Mouse (Mus musculus) mouse trophoblast stem cell (cell line): ENCODE measurements around the gene Ctnnal1.
"Not testable (repeated sequence)": the region's sequence is repeated elsewhere in the genome, so short reads cannot be mapped to it uniquely, and the experiment has no call there.

Experiments used
- in situ Hi-C, 2 experiments: fragments of 300-500 bp; cut with MseI, MboI; formaldehyde crosslinking; loops; 2 replicates in 1 of 2; 3 replicates in 1 of 2; pipeline ENCODE4 v1.15.1; 2025

Gene Ctnnal1

GRCm38 (mm10) chr4:56865003-56865511, at the start of gene Ctnnal1:
Gene Ctnnal1 (minus strand): TSS chr4:56865188.
- in situ Hi-C loops, result no loop called here

DNA sequence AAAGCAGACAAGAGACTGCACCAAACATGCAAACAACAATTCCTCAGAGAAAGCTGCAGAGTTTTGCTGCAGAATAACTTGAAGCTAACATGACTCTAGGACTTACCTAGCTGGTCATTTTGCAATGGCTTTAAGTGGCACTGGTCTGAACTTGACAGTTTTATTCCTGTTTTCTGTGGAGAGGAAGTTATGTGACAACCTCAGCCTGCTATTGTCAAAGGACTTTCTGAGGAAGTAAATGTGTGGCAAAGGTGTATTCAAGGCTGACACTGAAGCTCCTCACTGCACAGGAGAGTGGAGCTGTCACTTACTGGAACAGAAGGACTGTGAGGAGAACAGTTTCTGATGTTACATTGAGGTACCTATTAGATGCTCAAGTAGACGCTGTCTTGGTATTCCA, 49.8 kb upstream of the Ctnnal1 start:
- in situ Hi-C loops, result no loop called here

- in situ Hi-C loops, result no loop called here
These were observed 49.4 kb upstream of the Ctnnal1 start for GRCm38 (mm10) chr4:56914338-56914737.

- in situ Hi-C loops, result no loop called here
These were observed 47.5 kb upstream of the Ctnnal1 start for GRCm38 (mm10) chr4:56912382-56913001.

DNA sequence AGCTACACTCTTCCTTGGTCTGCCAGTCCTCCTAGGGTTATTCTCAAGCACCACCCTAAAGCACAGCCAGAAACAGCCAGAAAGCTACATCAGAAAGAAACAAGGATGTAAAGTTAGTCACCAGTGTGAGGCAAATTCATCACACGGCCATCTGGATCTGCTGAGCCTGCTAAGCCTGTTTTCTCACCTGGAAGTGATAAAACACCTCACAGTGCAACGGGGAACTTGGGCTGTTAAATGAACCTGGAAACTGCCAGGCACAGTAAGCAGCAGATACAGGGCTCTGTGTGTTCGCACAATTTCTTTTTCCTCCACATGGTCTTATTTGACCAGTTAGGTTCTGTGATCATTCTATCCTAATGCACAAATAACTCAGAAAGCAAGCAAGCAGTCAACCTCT, 44.6 kb upstream of the Ctnnal1 start:
- in situ Hi-C loops, result no loop called here

DNA sequence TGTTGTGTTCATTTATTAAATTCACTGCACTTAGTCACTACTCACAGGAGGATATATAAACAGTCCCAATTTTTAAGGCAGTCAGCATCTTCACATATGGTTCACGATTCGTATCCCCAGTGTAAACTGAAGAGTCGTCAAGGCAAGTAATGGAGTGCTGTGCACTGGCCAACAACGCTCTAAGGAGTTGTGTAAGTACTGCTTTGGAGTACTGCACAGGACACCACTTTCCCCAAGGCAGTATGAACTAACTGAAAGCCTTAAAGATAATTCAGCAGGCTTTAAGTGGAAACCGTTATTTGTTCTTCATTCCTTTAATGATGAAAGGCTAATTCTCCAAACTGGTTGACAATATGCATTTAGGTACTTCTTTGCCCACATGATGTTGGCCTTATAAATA, 42.7 kb upstream of the Ctnnal1 start:
- in situ Hi-C loops, result no loop called here

GRCm38 (mm10) chr4:56906926-56907325, 41.9 kb upstream of the Ctnnal1 start:
- in situ Hi-C loops, result no loop called here

DNA sequence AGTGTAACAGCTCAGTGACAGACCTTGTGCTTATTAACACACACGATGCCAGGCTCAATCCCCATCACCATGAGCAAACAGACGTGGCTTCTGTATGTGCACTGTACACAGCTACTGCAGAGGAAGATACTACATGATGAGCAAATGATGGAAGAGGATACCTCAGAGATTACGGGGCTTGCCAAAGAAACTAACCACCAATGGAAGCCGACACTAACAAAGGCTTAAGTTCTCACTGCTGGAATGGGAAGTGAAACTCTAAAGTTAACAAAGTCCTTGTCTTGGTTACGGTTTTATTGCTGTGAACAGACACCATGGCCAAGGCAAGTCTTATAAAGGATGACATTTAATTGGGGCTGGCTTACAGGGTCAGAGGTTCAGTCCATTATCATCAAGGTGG, 40.5 kb upstream of the Ctnnal1 start:
- in situ Hi-C loops, result no loop called here

- in situ Hi-C loops, result no loop called here
These were observed 36.7 kb upstream of the Ctnnal1 start for GRCm38 (mm10) chr4:56901671-56902070.

DNA sequence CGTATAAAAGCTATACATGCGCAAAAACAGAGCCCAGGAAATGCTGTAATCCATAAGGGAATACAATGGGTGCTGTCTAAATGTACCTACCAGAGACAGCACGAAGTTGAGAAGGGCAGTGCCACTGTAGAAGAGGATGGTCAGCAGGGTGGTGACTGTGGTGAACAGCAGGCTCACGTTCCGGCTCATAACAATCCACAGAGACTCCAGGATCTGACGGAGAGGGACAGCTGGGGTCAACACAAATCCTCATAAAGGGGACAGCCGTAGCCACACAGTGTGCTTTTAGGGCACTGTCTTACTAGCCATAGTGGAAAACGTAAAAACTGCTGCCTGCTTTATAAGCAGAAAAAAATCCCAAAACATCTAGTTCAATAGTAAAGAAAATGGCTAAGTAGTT, 34.2 kb upstream of the Ctnnal1 start:
- in situ Hi-C loops, result no loop called here

DNA sequence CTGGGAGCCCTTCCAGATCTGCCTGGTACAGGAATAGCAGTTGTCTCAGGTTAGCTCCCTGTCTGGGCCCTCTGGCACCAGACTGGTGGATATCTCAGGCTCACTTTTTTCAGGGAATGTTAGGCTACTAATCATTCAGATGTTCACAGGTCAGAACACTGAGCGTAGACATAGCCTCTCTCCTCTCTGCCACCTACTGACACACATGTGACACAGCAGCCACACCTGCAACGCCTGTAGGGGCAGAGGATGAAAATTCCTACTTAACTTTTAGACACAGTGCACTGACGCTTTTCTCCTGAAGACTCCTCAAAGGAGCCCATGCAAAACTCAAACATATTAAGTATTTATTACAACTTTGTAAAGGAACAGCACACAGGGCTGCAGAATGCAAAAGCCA, 32.5 kb upstream of the Ctnnal1 start:
- in situ Hi-C loops, result no loop called here

DNA sequence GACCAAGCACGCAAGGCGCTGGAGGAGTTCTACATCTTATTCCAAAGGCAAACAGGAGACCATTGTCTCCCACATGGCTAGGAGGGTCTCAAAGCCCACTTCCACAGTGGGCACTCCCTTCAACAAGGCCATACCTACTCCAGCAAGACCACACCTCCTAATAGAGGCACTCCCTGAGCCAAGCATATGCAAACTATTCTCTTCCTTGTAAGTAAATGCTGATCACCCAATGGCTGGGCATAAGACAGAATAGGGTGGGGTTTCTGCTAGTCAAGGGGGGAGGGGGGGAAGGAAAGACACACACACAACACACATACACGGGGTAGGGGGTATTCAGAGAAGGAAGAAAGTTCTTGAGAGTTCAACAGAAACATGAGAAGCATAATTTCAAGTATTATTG, 29.2 kb upstream of the Ctnnal1 start:
- in situ Hi-C loops, result no loop called here

GRCm38 (mm10) chr4:56892501-56893115, 27.6 kb upstream of the Ctnnal1 start:
- in situ Hi-C loops, result no loop called here

DNA sequence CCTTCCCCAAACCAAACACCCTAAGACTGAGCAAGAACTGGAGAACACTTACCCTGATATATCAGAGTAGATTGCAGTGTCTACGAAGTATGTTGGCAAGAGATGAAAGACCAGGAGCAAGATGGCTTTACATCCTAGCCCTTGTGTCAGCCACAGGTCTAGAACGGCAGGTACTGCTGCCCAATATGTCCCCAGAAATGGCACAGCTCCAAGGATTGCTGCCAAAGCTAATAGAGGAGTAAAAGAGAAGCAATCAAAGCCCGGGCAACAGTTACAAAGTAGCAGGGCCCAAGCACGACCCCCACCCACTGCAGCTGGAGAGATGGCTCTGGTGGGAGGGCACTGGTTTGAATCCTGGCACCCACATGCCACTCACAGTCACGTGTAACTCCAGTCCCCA, 23.5 kb upstream of the Ctnnal1 start:
- in situ Hi-C loops, result no loop called here

DNA sequence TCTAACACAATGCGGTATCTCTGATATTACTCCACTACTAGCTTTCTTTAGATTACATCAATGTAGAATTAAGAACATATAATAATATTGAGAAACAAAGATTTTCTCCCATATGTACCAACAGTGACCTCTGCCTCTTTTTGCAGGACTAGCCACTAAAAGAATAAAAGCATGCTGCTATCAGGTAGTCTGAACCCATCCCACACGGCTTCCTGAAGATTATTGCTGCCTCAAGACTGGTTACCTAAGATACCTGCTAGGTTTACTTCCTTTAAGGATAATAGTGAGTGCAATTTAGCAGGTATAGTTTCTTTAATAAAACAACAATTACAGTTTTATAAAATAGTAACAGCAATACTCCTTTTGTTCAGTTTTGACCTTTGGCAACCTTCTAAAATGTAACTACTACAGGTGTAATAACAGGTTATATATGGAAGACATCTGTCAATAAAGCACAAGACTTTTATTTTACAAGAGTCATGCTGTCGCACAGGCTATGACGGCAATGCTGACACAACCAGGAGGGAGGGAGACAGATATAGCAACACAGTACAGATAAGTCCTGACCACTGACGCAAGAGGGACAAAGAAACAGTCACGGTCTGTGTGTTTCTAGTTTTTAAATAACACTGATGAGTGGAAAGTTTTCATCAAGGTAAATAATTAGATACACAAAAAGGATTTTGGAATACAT, 21.4 kb upstream of the Ctnnal1 start:
- in situ Hi-C loops, result no loop called here

- in situ Hi-C loops, result no loop called here
These were observed 15.2 kb upstream of the Ctnnal1 start for GRCm38 (mm10) chr4:56880036-56880703.

DNA sequence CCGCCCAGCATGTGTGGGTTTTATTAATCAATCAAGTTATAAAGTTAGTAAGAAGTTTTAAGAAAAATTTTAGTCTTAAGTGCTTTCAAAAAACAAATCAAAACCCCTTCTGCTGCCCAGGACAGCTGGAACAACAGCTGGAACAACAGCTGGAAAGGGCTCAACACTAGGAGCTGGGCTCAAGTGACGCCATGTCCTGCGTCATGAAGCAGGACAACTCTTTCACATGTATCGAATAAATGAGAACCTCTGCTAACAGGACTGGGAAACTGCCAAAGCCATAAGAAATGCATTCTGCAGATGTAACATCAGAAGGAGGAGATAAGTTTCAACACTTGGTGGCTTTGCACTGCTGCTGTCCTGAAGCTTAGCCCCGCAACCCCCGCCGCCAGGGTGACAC, 14.0 kb upstream of the Ctnnal1 start:
- in situ Hi-C loops, result no loop called here

- in situ Hi-C loops, result not testable (repeated sequence)
These were observed 5.6 kb upstream of the Ctnnal1 start for GRCm38 (mm10) chr4:56870541-56870940.

GRCm38 (mm10) chr4:56867761-56868160, 2.8 kb upstream of the Ctnnal1 start:
- in situ Hi-C loops, result no loop called here

- in situ Hi-C loops, result no loop called here
These were observed 983 bp upstream of the Ctnnal1 start for GRCm38 (mm10) chr4:56865971-56866370.

GRCm38 (mm10) chr4:56864417-56865001, 479 bp downstream of the Ctnnal1 start:
- in situ Hi-C loops, result no loop called here

DNA sequence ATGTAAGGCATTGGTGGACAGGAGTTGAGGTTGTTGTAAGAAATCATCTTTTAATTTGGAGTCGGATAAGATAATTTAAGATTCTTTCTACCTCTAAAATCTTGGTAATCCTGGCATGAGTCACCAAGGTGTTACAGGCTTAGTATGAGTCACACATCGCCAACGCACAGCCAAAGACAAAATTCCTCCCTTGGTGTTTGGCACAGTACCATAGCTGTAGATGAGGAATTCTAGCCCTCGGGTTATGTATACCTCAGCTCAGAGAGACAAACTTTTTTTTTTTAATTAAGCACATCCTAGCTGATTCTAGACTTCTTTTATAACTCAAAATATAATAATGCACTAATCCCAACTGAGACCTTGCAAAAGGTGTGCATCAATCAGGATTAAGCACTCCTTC, 972 bp downstream of the Ctnnal1 start:
- in situ Hi-C loops, result no loop called here
